Mouse (Mus musculus) megakaryocyte, embryonic 14.5 days (primary cell): Measurements from ENCODE around the gene Senp2.

ENCODE experiments used
- FLI1 ChIP-seq: IDR thresholded peaks from 2 replicates; pipeline ENCODE4 v1.6.1; 2012; ENCODE audit warnings: low read length, inconsistent platforms, mixed read lengths
- GATA1 ChIP-seq: IDR thresholded peaks from 3 replicates; pipeline ENCODE4 v1.6.1; 2012; ENCODE audit warnings: mixed read lengths, low read length, inconsistent platforms, borderline replicate concordance

- TF ChIP-seq GATA1: no peak
- TF ChIP-seq FLI1: no peak
Observed at GRCm38 (mm10) chr16:22091255-22091783, 82.0 kb downstream of the Senp2 start.
